Mouse (Mus musculus): ENCODE results near the gene Olfr309. TPM values are rescaled to one million over a fixed set of nuclear protein-coding genes. Genes with fewer than 3 reads are reported as not detected.
"Not testable (repeated sequence)": the region's sequence is repeated elsewhere in the genome, so short reads cannot be mapped to it uniquely, and the experiment has no call there.

The Olfr309 gene
- not detected for polyA plus RNA-seq (2012; fragmentation: generic; extraction: Trizol)
- long read RNA-seq, experiment 1 = 0 reads
- long read RNA-seq, experiment 2 = 0 reads

GRCm38 (mm10) chr7:86313608-86314007 lies at the start of gene Olfr309:
TSS of gene Olfr309 (minus strand) at chr7:86313708.
- no peak within 1 kb of the TSS for H3ac ChIP-seq (ENCODE audit: control insufficient read depth, insufficient read length, low read depth)
- no peaks in the 10 kb centered on the region for H3K79me2 ChIP-seq (ENCODE audit: control insufficient read depth, insufficient read depth)
- H3K79me3 ChIP-seq (ENCODE audit: low read depth) = no peaks in the 10 kb centered on the region
- no peaks in the 10 kb centered on the region for H3K27me3 ChIP-seq (ENCODE audit: control insufficient read depth, insufficient read depth, insufficient read length)
- H3K36me3 ChIP-seq (ENCODE audit: control insufficient read depth, insufficient read depth) = no peaks in the 10 kb centered on the region
- no peak within 1 kb of the TSS for H3K4me3 ChIP-seq (ENCODE audit: insufficient read depth, poor library complexity, severe bottlenecking)
- no peak for TF ChIP-seq MYOG (IDR thresholded peaks at IDR 0.05; ENCODE audit: control insufficient read depth, extremely low read depth, insufficient read length)
- no peak for TF ChIP-seq FOSL1 (IDR thresholded peaks at IDR 0.05; ENCODE audit: insufficient read depth, low read length, poor library complexity, severe bottlenecking)
- TF ChIP-seq CTCF (IDR thresholded peaks at IDR 0.05; ENCODE audit: control insufficient read depth, insufficient read depth, insufficient read length) = no peak
- TF ChIP-seq CEBPB (IDR thresholded peaks at IDR 0.05; ENCODE audit: low read depth) = no peak
- no peak for TF ChIP-seq USF1 (IDR thresholded peaks at IDR 0.05; ENCODE audit: low read depth)
- no peak for TF ChIP-seq MAX (IDR thresholded peaks at IDR 0.05)
- no peak for TF ChIP-seq MYOD1 (IDR thresholded peaks at IDR 0.05; ENCODE audit: control insufficient read depth, insufficient read length, low read depth)

DNA sequence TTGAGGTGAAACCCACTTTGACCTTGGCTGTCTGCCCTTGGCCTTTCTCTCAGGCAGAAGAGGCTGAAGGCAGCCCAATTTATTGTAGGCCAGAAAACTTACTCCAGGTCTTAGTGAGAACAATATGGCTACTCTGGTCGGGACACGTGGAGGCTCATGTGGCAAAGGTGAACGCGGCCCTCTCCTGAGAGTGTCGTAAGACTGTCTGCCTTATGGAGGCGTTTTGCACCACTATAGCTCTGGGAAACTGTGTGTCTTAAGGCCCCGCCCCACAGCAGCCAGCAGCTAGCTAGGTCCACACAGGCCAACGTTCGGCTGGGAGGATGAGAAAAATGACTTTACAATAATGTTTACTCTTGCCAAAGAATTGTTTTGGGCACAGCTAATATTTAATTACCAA lies 32.8 kb upstream of the Olfr309 start:
- H3K36me3 ChIP-seq (ENCODE audit: control insufficient read depth, insufficient read depth); H3K4me3 ChIP-seq (ENCODE audit: insufficient read depth, poor library complexity, severe bottlenecking); H3K79me2 ChIP-seq (ENCODE audit: control insufficient read depth, insufficient read depth); H3K27me3 ChIP-seq (ENCODE audit: control insufficient read depth, insufficient read depth, insufficient read length); H3ac ChIP-seq (ENCODE audit: control insufficient read depth, insufficient read length, low read depth); H3K79me3 ChIP-seq (ENCODE audit: low read depth): not testable (repeated sequence)

DNA sequence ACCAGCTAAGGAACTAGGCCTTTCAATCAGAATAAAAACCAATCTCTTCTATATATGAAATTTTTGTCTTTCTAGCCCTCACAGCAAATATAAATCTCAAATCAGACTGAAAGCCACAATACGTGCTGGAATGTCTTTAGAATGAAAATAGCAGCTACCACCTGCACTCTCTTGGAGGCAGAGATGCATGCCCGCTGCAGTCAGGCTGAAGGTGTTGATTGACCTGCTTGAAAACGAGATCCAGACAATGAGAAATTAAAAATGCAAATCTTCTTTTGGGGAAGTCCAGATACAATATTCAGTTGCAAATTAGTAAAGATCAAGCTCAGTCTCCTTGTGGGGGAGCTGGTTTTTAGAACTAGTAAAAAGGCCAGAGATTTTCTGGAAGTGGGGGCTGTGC lies 30.7 kb upstream of the Olfr309 start:
- Histone ChIP-seq H3K36me3 (ENCODE audit: control insufficient read depth, insufficient read depth) (no peaks in the 10 kb centered on the region), H3K4me3 (ENCODE audit: insufficient read depth, poor library complexity, severe bottlenecking) (no peak overlapping the region), H3ac (ENCODE audit: control insufficient read depth, insufficient read length, low read depth) (no peak overlapping the region), H3K27me3 (ENCODE audit: control insufficient read depth, insufficient read depth, insufficient read length) (no peaks in the 10 kb centered on the region), H3K79me2 (ENCODE audit: control insufficient read depth, insufficient read depth) (no peaks in the 10 kb centered on the region), H3K79me3 (ENCODE audit: low read depth) (no peaks in the 10 kb centered on the region)
- TF ChIP-seq MAX (IDR thresholded peaks at IDR 0.05) (no peak), USF1 (IDR thresholded peaks at IDR 0.05; ENCODE audit: low read depth) (no peak), MYOG (IDR thresholded peaks at IDR 0.05; ENCODE audit: control insufficient read depth, extremely low read depth, insufficient read length) (no peak), FOSL1 (IDR thresholded peaks at IDR 0.05; ENCODE audit: insufficient read depth, low read length, poor library complexity, severe bottlenecking) (no peak), CEBPB (IDR thresholded peaks at IDR 0.05; ENCODE audit: low read depth) (no peak), MYOD1 (IDR thresholded peaks at IDR 0.05; ENCODE audit: control insufficient read depth, insufficient read length, low read depth) (no peak), CTCF (IDR thresholded peaks at IDR 0.05; ENCODE audit: control insufficient read depth, insufficient read depth, insufficient read length) (no peak)

- no peak overlapping the region for H3K4me3 ChIP-seq (ENCODE audit: insufficient read depth, poor library complexity, severe bottlenecking)
- no peaks in the 10 kb centered on the region for H3K36me3 ChIP-seq (ENCODE audit: control insufficient read depth, insufficient read depth)
- TF ChIP-seq MAX (IDR thresholded peaks at IDR 0.05) = no peak
- no peak for TF ChIP-seq FOSL1 (IDR thresholded peaks at IDR 0.05; ENCODE audit: insufficient read depth, low read length, poor library complexity, severe bottlenecking)
- no peak for TF ChIP-seq USF1 (IDR thresholded peaks at IDR 0.05; ENCODE audit: low read depth)
- no peak for TF ChIP-seq CTCF (IDR thresholded peaks at IDR 0.05; ENCODE audit: control insufficient read depth, insufficient read depth, insufficient read length)
- no peak for TF ChIP-seq MYOG (IDR thresholded peaks at IDR 0.05; ENCODE audit: control insufficient read depth, extremely low read depth, insufficient read length)
- no peak for TF ChIP-seq MYOD1 (IDR thresholded peaks at IDR 0.05; ENCODE audit: control insufficient read depth, insufficient read length, low read depth)
- TF ChIP-seq CEBPB (IDR thresholded peaks at IDR 0.05; ENCODE audit: low read depth) = no peak
Observed at GRCm38 (mm10) chr7:86342881-86343565, 29.5 kb upstream of the Olfr309 start.

DNA sequence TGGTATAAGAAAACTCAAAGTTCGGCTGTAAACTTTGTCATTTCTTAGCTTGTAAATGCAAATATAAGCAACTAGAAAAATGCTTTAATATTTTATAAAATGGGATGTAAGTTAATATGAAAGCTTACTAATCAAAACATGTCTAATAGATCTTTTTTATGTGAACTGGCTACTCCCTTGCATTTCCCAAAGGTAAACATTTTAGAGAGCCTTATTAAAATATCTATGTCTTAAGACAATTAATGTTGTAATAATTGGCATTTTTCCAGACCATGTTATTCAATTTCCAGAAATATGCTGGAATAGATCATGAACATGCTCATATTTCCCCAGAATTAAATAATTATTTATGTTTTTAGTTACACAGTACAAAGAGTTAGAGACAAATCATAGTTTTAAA lies 24.0 kb upstream of the Olfr309 start, which contains the start of gene Olfr307:
TSS of gene Olfr307 (minus strand) at position 101 of the 400 bp plus-strand sequence.
- no peaks in the 10 kb centered on the region for H3K27me3 ChIP-seq (ENCODE audit: control insufficient read depth, insufficient read depth, insufficient read length)
- no peaks in the 10 kb centered on the region for H3K79me2 ChIP-seq (ENCODE audit: control insufficient read depth, insufficient read depth)
- TF ChIP-seq USF1 (IDR thresholded peaks at IDR 0.05; ENCODE audit: low read depth) = no peak
- no peak for TF ChIP-seq MYOD1 (IDR thresholded peaks at IDR 0.05; ENCODE audit: control insufficient read depth, insufficient read length, low read depth)
- TF ChIP-seq FOSL1 (IDR thresholded peaks at IDR 0.05; ENCODE audit: insufficient read depth, low read length, poor library complexity, severe bottlenecking) = no peak
- TF ChIP-seq CTCF (IDR thresholded peaks at IDR 0.05; ENCODE audit: control insufficient read depth, insufficient read depth, insufficient read length) = no peak
- no peak for TF ChIP-seq CEBPB (IDR thresholded peaks at IDR 0.05; ENCODE audit: low read depth)
- TF ChIP-seq MAX (IDR thresholded peaks at IDR 0.05) = no peak
- TF ChIP-seq MYOG (IDR thresholded peaks at IDR 0.05; ENCODE audit: control insufficient read depth, extremely low read depth, insufficient read length) = no peak
- H3K79me3 ChIP-seq (ENCODE audit: low read depth) = no peaks in the 10 kb centered on the region
- H3ac ChIP-seq (ENCODE audit: control insufficient read depth, insufficient read length, low read depth) = no peak within 1 kb of the TSS
- no peaks in the 10 kb centered on the region for H3K36me3 ChIP-seq (ENCODE audit: control insufficient read depth, insufficient read depth)
- H3K4me3 ChIP-seq (ENCODE audit: insufficient read depth, poor library complexity, severe bottlenecking) = no peak within 1 kb of the TSS

More at GRCm38 (mm10) chr7:86342881-86343565, 29.5 kb upstream of the Olfr309 start:
- Histone ChIP-seq H3ac (ENCODE audit: control insufficient read depth, insufficient read length, low read depth) (no peak overlapping the region), H3K27me3 (ENCODE audit: control insufficient read depth, insufficient read depth, insufficient read length) (no peaks in the 10 kb centered on the region), H3K79me2 (ENCODE audit: control insufficient read depth, insufficient read depth) (no peaks in the 10 kb centered on the region), H3K79me3 (ENCODE audit: low read depth) (no peaks in the 10 kb centered on the region)

DNA sequence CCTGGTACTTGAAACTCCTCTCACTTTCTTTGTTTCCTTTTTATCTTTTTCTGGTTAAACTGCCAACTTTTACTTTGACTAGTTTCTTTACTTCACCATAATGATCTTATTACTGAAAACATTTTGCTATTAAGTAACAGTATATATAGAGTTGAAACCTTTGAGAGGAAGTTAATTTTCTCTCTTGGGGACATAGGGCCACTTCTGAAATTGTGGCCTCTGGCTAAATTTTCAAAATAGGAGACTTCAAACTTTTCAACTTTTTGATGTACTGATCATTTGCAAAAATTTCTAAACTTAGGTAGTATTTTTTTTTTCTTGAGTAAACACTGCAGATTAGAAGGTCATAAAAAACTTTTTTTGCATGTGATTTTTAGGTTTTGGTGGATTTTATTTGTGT lies 12.0 kb upstream of the Olfr309 start, which contains the start of gene Olfr308:
TSS of gene Olfr308 (minus strand) at position 101 of the 400 bp plus-strand sequence.
- TF ChIP-seq MYOD1 (IDR thresholded peaks at IDR 0.05; ENCODE audit: control insufficient read depth, insufficient read length, low read depth) = no peak
- no peak for TF ChIP-seq CTCF (IDR thresholded peaks at IDR 0.05; ENCODE audit: control insufficient read depth, insufficient read depth, insufficient read length)
- Histone ChIP-seq H3ac (ENCODE audit: control insufficient read depth, insufficient read length, low read depth) (no peak within 1 kb of the TSS), H3K27me3 (ENCODE audit: control insufficient read depth, insufficient read depth, insufficient read length) (no peaks in the 10 kb centered on the region), H3K4me3 (ENCODE audit: insufficient read depth, poor library complexity, severe bottlenecking) (no peak within 1 kb of the TSS), H3K79me3 (ENCODE audit: low read depth) (no peaks in the 10 kb centered on the region), H3K36me3 (ENCODE audit: control insufficient read depth, insufficient read depth) (no peaks in the 10 kb centered on the region), H3K79me2 (ENCODE audit: control insufficient read depth, insufficient read depth) (no peaks in the 10 kb centered on the region)

All from C2C12 (cell line).